Mouse (Mus musculus): ENCODE measurements around the gene Ptges3. TPM values are rescaled to one million over a fixed set of nuclear protein-coding genes. Genes with fewer than 3 reads are reported as not detected.
"Not testable (repeated sequence)": the region's sequence is repeated elsewhere in the genome, so short reads cannot be mapped to it uniquely, and the experiment has no call there.

Gene Ptges3
- polyA plus RNA-seq, 1 experiment from 2014 or later, result 444 TPM

DNA sequence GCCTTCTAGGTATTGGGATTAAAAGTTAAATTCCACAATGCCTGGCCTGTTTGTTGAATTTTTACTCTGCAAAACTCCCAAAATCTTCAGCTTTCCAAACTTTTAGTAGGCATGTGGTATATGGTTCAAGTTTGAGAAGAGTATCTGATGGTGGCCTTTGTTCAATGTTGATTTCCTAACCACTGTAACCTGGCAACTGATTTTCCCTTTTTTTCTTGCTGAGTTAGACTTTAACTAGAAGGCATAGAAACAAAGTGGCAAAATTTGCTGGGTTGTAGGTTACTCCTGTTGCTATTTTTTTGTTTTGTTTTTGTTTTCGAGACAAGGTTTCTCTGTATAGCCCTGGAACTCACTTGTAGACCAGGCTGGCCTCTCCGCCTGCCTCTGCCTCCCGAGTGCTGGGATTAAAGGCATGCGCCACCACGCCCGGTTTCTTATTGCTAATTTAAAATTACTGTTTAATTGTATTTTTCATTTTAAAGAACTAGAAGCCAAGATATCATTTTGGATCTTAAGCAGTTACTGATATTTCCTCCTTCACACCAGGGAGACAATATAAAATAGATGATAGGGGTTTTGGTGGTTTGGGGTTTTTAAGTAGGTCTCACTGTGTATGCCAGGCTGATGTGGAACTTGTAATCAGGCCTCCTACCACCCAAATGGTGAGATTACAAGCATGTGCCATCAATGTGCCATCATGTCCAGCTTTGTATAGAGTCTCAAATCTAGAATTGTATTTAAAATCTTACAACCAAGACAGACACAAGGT lies 3.7 kb downstream of the Ptges3 start:
- Histone ChIP-seq H3K4me3 (no peak overlapping the region), H3K27ac (replicated peaks) (no peak overlapping the region), H3K9me3 (no peaks in the 10 kb centered on the region), H3K36me3 (no peaks in the 10 kb centered on the region), H3K4me2 (replicated peaks) (no peak overlapping the region), H3K27me3 (no peaks in the 10 kb centered on the region), H3K9ac (replicated peaks) (no peak overlapping the region), H3K4me1 (peaks cover 35% of the 10 kb centered on the region)
- ATAC-seq (replicated peaks), result no peak
- WGBS, result 97% methylated on average over 6 of the region's 6 CpGs

- Histone ChIP-seq H3K9me3 (no peaks in the 10 kb centered on the region), H3K4me1 (peaks cover 13% of the 10 kb centered on the region), H3K9ac (replicated peaks) (no peak overlapping the region), H3K36me3 (peaks cover 22% of the 10 kb centered on the region), H3K27me3 (no peaks in the 10 kb centered on the region), H3K27ac (replicated peaks) (no peak overlapping the region), H3K4me2 (replicated peaks) (no peak overlapping the region), H3K4me3 (no peak overlapping the region)
- ATAC-seq (replicated peaks), result no peak
- WGBS, result 86% methylated on average over 5 of the region's 5 CpGs
These were observed 7.3 kb downstream of the Ptges3 start for GRCm38 (mm10) chr10:128066072-128066471.

GRCm38 (mm10) chr10:128069201-128069600 lies 10.4 kb downstream of the Ptges3 start:
- H3K4me3 ChIP-seq, result no peak overlapping the region
- no peaks in the 10 kb centered on the region for H3K9me3 ChIP-seq
- no peak overlapping the region for H3K27ac ChIP-seq (replicated peaks)
- no peaks in the 10 kb centered on the region for H3K27me3 ChIP-seq
- no peak overlapping the region for H3K9ac ChIP-seq (replicated peaks)
- H3K36me3 ChIP-seq, result peaks cover 54% of the 10 kb centered on the region
- ATAC-seq (replicated peaks), result no peak
- H3K4me2 ChIP-seq (replicated peaks), result no peak overlapping the region
- 93% methylated on average over 4 of the region's 4 CpGs for WGBS
- no peaks in the 10 kb centered on the region for H3K4me1 ChIP-seq

DNA sequence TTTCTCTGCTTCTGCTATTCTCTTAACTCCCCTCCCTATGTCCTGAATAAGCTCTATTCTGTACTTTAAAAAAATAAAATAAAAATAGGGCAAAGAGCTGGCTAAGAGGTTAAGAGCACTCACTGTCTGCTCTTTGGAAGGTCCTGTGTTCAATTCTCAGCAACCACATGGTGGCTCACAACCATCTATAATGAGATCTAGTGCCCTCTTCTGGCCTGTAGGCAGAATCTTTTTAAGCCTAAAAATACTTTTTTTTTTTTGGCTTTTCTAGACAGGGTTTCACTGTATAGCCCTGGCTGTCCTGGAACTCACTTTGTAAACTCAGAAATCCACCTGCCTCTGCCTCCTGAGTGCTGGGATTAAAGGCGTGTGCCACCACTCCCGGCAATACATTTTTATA lies 11.7 kb downstream of the Ptges3 start:
- ATAC-seq (replicated peaks); H3K9ac ChIP-seq (replicated peaks); H3K4me2 ChIP-seq (replicated peaks); H3K9me3 ChIP-seq; H3K4me1 ChIP-seq; H3K27me3 ChIP-seq; H3K27ac ChIP-seq (replicated peaks); H3K4me3 ChIP-seq: not testable (repeated sequence)
- H3K36me3 ChIP-seq, result peaks cover 62% of the 10 kb centered on the region
- 100% methylated on average over 2 of the region's 2 CpGs for WGBS

DNA sequence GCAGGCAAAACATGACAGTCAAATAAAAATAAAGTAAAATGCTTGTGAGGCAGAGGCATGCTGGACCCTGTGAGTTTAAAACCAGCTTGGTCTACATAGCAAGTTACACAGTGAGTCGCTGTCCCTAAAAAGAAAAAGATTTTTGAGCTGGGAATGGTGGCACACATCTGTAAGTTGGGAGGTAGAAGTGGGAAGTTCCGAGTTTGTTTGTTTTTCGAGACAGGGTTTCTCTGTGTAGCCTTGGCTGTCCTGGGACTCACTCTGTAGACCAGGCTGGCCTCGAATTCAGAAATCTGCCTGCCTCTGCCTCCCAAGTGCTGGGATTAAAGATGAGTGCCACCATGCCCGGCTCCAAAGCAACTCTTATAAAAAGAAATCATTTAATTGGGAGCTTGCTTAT lies 19.5 kb downstream of the Ptges3 start:
- not testable (repeated sequence) for H3K4me2 ChIP-seq (replicated peaks); H3K27ac ChIP-seq (replicated peaks); H3K4me3 ChIP-seq; ATAC-seq (replicated peaks); H3K27me3 ChIP-seq; H3K9ac ChIP-seq (replicated peaks); H3K9me3 ChIP-seq; H3K4me1 ChIP-seq
- H3K36me3 ChIP-seq, result peaks cover 35% of the 10 kb centered on the region
- 89% methylated on average over 5 of the region's 5 CpGs for whole genome bisulfite sequencing

- no peak overlapping the region for H3K4me2 ChIP-seq (replicated peaks)
- no peak for ATAC-seq (replicated peaks)
- WGBS, result 83% methylated on average over 1 of the region's 1 CpGs
These were observed 21.7 kb downstream of the Ptges3 start for GRCm38 (mm10) chr10:128080496-128080895.

DNA sequence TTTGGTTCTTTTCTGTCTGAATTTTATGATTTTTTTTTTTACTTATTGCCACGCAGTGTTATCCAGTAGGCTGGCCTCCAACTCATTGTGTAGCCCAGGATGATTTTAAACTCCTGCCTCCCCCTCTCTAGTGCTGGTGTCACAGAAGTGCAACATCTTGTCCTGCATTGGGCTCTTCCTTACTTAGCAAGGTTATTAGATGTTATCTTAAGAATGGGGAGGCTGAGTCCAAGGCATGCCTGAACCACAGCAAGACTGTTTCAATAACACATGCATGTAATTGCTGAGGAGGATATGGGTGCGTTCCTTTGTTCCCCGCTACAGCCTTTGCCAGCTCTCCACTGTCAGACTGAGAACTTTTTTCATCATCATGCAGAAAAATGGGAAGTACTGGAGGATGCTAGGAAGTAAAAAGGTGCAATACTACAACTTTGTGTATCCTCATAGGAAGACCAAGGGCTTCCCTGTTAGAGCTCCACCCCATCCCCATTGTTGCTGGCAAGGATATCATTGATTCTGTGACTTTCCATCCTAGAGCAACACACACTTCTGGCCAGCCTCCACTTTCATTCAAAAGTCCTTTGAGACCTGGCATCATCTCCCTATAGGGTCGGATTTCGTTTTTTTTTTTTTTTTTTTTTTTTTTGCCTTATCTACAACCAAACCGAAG lies 23.2 kb downstream of the Ptges3 start:
- H3K36me3 ChIP-seq, result peaks cover 34% of the 10 kb centered on the region
- H3K27me3 ChIP-seq, result no peaks in the 10 kb centered on the region
- H3K27ac ChIP-seq (replicated peaks), result peak overlapping the region; percentile 80; the same call in 1 of the 2 replicates
- no peaks in the 10 kb centered on the region for H3K9me3 ChIP-seq
- peak overlapping the region; percentile 63 for H3K4me2 ChIP-seq (replicated peaks)
- no peak for ATAC-seq (replicated peaks)
- H3K4me3 ChIP-seq, result peak overlapping the region; percentile 95
- H3K9ac ChIP-seq (replicated peaks), result peak overlapping the region; percentile 82
- WGBS, result 59% methylated on average over 6 of the region's 6 CpGs
- H3K4me1 ChIP-seq, result peaks cover 22% of the 10 kb centered on the region

More at GRCm38 (mm10) chr10:128080496-128080895, 21.7 kb downstream of the Ptges3 start:
- Histone ChIP-seq H3K27ac (replicated peaks) (no peak overlapping the region), H3K9ac (replicated peaks) (no peak overlapping the region), H3K4me1 (peaks cover 21% of the 10 kb centered on the region), H3K9me3 (no peaks in the 10 kb centered on the region), H3K4me3 (no peak overlapping the region), H3K27me3 (no peaks in the 10 kb centered on the region), H3K36me3 (peaks cover 24% of the 10 kb centered on the region)

DNA sequence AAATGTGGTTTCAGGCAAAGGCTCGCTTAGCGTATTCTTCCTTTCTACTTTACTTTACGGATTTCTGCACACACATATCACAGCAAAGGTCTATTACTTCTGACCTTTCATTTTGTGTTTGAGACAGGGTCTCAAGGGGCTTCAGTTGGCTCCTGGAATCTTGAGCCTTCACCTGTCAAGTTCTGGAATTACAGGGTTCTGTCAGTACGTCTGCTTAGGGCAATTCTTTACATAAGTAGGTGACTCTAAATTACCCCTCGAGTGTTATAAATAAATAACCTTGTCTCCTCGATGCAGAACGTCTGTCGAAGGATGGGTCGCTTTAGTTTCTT lies 23.7 kb downstream of the Ptges3 start:
- peak overlapping the region; percentile 63 for H3K4me2 ChIP-seq (replicated peaks)
- no peaks in the 10 kb centered on the region for H3K9me3 ChIP-seq
- H3K4me1 ChIP-seq, result peaks cover 22% of the 10 kb centered on the region
- no peaks in the 10 kb centered on the region for H3K27me3 ChIP-seq
- peak overlapping the region; percentile 82 for H3K9ac ChIP-seq (replicated peaks)
- H3K36me3 ChIP-seq, result peaks cover 33% of the 10 kb centered on the region
- 15% methylated on average over 9 of the region's 9 CpGs for WGBS
- ATAC-seq (replicated peaks), result no peak
- peak overlapping the region; percentile 95 for H3K4me3 ChIP-seq
- peak overlapping the region; percentile 80 for H3K27ac ChIP-seq (replicated peaks)

- Histone ChIP-seq H3K27ac (replicated peaks) (peak within 1 kb of the TSS; percentile 86), H3K9me3 (no peaks in the 10 kb centered on the region), H3K9ac (replicated peaks) (peak within 1 kb of the TSS; percentile 93), H3K4me3 (peak within 1 kb of the TSS; percentile 95), H3K27me3 (no peaks in the 10 kb centered on the region), H3K36me3 (peaks cover 33% of the 10 kb centered on the region), H3K4me1 (peaks cover 22% of the 10 kb centered on the region), H3K4me2 (replicated peaks) (peak within 1 kb of the TSS; percentile 63)
- WGBS, result 0% methylated on average over 34 of the region's 34 CpGs
- peak; percentile 99 for ATAC-seq (replicated peaks)
These were observed 24.2 kb downstream of the Ptges3 start, which contains the start of gene Atp5b for GRCm38 (mm10) chr10:128082880-128083421. Gene Atp5b (plus strand): TSS chr10:128083273.

DNA sequence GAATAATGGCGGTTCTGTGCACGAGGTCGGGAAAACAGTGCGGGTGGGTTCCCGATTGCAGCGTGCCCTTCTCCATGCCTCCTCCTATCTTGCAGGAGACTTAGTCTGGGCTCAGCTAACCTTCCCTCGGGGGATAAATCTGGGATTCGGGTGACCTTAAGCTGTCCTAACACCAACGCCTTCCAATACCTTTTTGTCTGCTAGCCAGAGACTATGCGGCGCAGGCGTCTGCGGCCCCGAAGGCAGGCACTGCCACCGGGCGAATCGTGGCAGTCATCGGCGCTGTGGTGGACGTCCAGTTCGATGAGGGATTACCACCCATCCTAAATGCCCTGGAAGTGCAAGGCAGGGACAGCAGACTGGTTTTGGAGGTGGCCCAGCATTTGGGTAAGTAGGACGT lies 24.9 kb downstream of the Ptges3 start:
- ATAC-seq (replicated peaks), result 0 out of 2 replicates have a peak, but pooled peaks have one; percentile 2
- under 1% methylated on average over 22 of the region's 22 CpGs for WGBS
- Histone ChIP-seq H3K27me3 (no peaks in the 10 kb centered on the region), H3K9ac (replicated peaks) (peak overlapping the region; percentile 93), H3K27ac (replicated peaks) (peak overlapping the region; percentile 86), H3K9me3 (no peaks in the 10 kb centered on the region), H3K36me3 (peaks cover 39% of the 10 kb centered on the region), H3K4me2 (replicated peaks) (peak overlapping the region; percentile 51), H3K4me3 (peak overlapping the region; percentile 95), H3K4me1 (peaks cover 22% of the 10 kb centered on the region)

DNA sequence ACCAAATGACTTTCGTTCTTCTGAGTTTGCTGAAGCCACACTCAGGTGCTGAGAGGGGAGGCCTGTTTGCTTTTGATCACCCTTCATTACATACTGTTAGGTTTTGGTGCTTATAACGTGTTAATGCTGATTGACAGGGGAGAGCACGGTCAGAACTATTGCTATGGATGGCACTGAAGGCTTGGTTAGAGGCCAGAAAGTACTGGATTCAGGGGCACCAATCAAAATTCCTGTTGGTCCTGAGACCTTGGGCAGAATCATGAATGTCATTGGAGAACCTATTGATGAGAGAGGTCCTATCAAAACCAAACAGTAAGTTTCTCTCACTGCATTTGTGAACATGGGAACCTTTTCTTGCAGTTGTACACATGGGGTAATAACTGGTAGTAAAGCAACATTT lies 25.4 kb downstream of the Ptges3 start:
- no peak for ATAC-seq (replicated peaks)
- Histone ChIP-seq H3K36me3 (peaks cover 43% of the 10 kb centered on the region), H3K4me3 (peak overlapping the region; percentile 95), H3K27me3 (no peaks in the 10 kb centered on the region), H3K9me3 (no peaks in the 10 kb centered on the region), H3K4me1 (peaks cover 22% of the 10 kb centered on the region), H3K9ac (replicated peaks) (peak overlapping the region; percentile 93), H3K4me2 (replicated peaks) (peak overlapping the region; percentile 51), H3K27ac (replicated peaks) (peak overlapping the region; percentile 86; the same call in 1 of the 2 replicates)
- 4% methylated on average over 3 of the region's 3 CpGs for WGBS

DNA sequence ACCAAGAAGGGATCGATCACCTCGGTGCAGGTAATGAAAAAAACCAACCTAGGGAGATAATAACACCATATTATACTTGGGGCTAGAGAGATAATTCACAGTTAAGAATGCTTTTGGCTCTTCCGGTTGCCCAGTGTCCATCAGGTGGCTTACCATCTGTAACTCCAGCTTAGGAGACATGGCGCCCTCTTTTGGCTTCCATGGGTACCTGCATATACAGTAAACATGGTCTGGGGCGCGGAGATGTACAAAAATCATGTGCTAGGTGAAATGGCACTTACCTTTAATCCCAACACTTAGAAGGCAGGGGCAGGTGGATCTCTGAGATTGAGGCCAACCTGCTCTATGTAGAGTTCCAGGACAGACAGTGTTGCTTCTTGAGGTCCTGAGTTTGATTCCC lies 27.6 kb downstream of the Ptges3 start:
- no peak overlapping the region for H3K4me3 ChIP-seq
- H3K9me3 ChIP-seq, result no peaks in the 10 kb centered on the region
- H3K27me3 ChIP-seq, result no peaks in the 10 kb centered on the region
- H3K9ac ChIP-seq (replicated peaks), result no peak overlapping the region
- WGBS, result 74% methylated on average over 6 of the region's 6 CpGs
- H3K4me1 ChIP-seq, result peaks cover 34% of the 10 kb centered on the region
- peaks cover 59% of the 10 kb centered on the region for H3K36me3 ChIP-seq
- no peak overlapping the region for H3K4me2 ChIP-seq (replicated peaks)
- no peak overlapping the region for H3K27ac ChIP-seq (replicated peaks)
- no peak for ATAC-seq (replicated peaks)
